Mouse (Mus musculus): Measurements from ENCODE around the gene Ppp1r14c. TPM values are rescaled to one million over a fixed set of nuclear protein-coding genes. Genes with fewer than 3 reads are reported as not detected.

Gene Ppp1r14c
- polyA plus RNA-seq (2015; fragmentation: Nextera tagmentation; extraction: Ambion mirVana) = 3.9 and 4.3 TPM in 2 replicates

GRCm38 (mm10) chr10:3366036-3366869 is at the start of gene Ppp1r14c:
Gene Ppp1r14c (plus strand): TSS chr10:3366057.
- Histone ChIP-seq H3K27ac (no peak within 1 kb of the TSS), H3K4me3 (replicated peaks; ENCODE audit: low read depth, low read length) (peak within 1 kb of the TSS; percentile 53), H3K27me3 (ENCODE audit: insufficient read depth, low read length) (no peaks in the 10 kb centered on the region), H3K9ac (ENCODE audit: low read depth, low read length) (peak within 1 kb of the TSS; percentile 19; the same call in 1 of the 2 replicates), H3K36me3 (ENCODE audit: insufficient read depth, low read length) (no peaks in the 10 kb centered on the region), H3K4me1 (replicated peaks; ENCODE audit: insufficient read depth, low read length) (no peaks in the 10 kb centered on the region), H3K9me3 (replicated peaks; ENCODE audit: low read length) (no peaks in the 10 kb centered on the region), H3K4me2 (ENCODE audit: low read length) (peak within 1 kb of the TSS; percentile 95)
- under 1% methylated on average over 73 of the region's 74 CpGs for WGBS
- TF ChIP-seq CTCF (IDR thresholded peaks at IDR 0.05; ENCODE audit: low read depth) = no peak
- DNase-seq (ENCODE audit: low spot score) (peak; percentile 31), ATAC-seq (replicated peaks; ENCODE audit: low FRiP score, low read depth) (peak; percentile 82)

GRCm38 (mm10) chr10:3321406-3321805 is 44.5 kb upstream of the Ppp1r14c start:
- 78% methylated on average over 2 of the region's 2 CpGs for WGBS
- H3K9ac ChIP-seq (ENCODE audit: low read depth, low read length) = no peak overlapping the region
- ATAC-seq (replicated peaks; ENCODE audit: low FRiP score, low read depth) = no peak
- no peak overlapping the region for H3K27ac ChIP-seq
- H3K4me3 ChIP-seq (replicated peaks; ENCODE audit: low read depth, low read length) = no peak overlapping the region
- H3K4me2 ChIP-seq (ENCODE audit: low read length) = no peak overlapping the region
- DNase-seq (ENCODE audit: low spot score) = no peak
- no peaks in the 10 kb centered on the region for H3K36me3 ChIP-seq (ENCODE audit: insufficient read depth, low read length)
- H3K9me3 ChIP-seq (replicated peaks; ENCODE audit: low read length) = no peaks in the 10 kb centered on the region
- no peaks in the 10 kb centered on the region for H3K4me1 ChIP-seq (replicated peaks; ENCODE audit: insufficient read depth, low read length)
- H3K27me3 ChIP-seq (ENCODE audit: insufficient read depth, low read length) = no peaks in the 10 kb centered on the region
- no peak for TF ChIP-seq CTCF (IDR thresholded peaks at IDR 0.05; ENCODE audit: low read depth)

GRCm38 (mm10) chr10:3325447-3325846 is 40.4 kb upstream of the Ppp1r14c start:
- DNase-seq (ENCODE audit: low spot score) (peak; percentile 37), ATAC-seq (replicated peaks; ENCODE audit: low FRiP score, low read depth) (no peak)
- no peak overlapping the region for H3K27ac ChIP-seq
- H3K4me2 ChIP-seq (ENCODE audit: low read length) = no peak overlapping the region
- H3K36me3 ChIP-seq (ENCODE audit: insufficient read depth, low read length) = no peaks in the 10 kb centered on the region
- no peaks in the 10 kb centered on the region for H3K9me3 ChIP-seq (replicated peaks; ENCODE audit: low read length)
- TF ChIP-seq CTCF (IDR thresholded peaks at IDR 0.05; ENCODE audit: low read depth) = peak; percentile 56
- no peaks in the 10 kb centered on the region for H3K27me3 ChIP-seq (ENCODE audit: insufficient read depth, low read length)
- H3K4me1 ChIP-seq (replicated peaks; ENCODE audit: insufficient read depth, low read length) = no peaks in the 10 kb centered on the region
- WGBS = 45% methylated on average over 1 of the region's 1 CpGs
- H3K9ac ChIP-seq (ENCODE audit: low read depth, low read length) = no peak overlapping the region
- no peak overlapping the region for H3K4me3 ChIP-seq (replicated peaks; ENCODE audit: low read depth, low read length)

DNA sequence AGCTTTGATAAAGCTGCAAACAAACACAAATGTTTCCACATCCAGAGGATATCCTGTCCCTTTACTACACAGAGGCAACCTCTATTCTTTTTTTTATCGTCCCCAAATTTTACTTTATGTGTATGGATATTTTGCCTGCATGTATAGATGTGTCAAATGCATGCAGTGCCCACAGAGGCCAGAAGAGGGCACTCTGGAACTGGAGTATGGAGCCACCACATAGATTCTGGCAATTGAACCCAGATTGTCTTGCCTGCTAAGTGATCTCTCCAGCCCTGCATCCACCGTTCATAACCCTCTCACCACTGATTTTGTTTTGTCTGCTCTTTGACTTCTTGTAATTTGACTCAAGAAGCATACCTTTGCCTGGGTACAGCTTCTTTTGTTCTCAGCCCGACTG is 33.0 kb upstream of the Ppp1r14c start:
- peak; percentile 91 for TF ChIP-seq CTCF (IDR thresholded peaks at IDR 0.05; ENCODE audit: low read depth)
- H3K36me3 ChIP-seq (ENCODE audit: insufficient read depth, low read length) = no peaks in the 10 kb centered on the region
- WGBS = 13% methylated on average over 3 of the region's 3 CpGs
- ATAC-seq (replicated peaks; ENCODE audit: low FRiP score, low read depth) (no peak), DNase-seq (ENCODE audit: low spot score) (peak; percentile 74)
- H3K27ac ChIP-seq = no peak overlapping the region
- no peak overlapping the region for H3K4me3 ChIP-seq (replicated peaks; ENCODE audit: low read depth, low read length)
- H3K9ac ChIP-seq (ENCODE audit: low read depth, low read length) = no peak overlapping the region
- no peaks in the 10 kb centered on the region for H3K27me3 ChIP-seq (ENCODE audit: insufficient read depth, low read length)
- H3K4me1 ChIP-seq (replicated peaks; ENCODE audit: insufficient read depth, low read length) = 0 out of 2 replicates have a peak, but pooled peaks cover 4% of the 10 kb centered on the region
- H3K4me2 ChIP-seq (ENCODE audit: low read length) = no peak overlapping the region
- H3K9me3 ChIP-seq (replicated peaks; ENCODE audit: low read length) = no peaks in the 10 kb centered on the region

DNA sequence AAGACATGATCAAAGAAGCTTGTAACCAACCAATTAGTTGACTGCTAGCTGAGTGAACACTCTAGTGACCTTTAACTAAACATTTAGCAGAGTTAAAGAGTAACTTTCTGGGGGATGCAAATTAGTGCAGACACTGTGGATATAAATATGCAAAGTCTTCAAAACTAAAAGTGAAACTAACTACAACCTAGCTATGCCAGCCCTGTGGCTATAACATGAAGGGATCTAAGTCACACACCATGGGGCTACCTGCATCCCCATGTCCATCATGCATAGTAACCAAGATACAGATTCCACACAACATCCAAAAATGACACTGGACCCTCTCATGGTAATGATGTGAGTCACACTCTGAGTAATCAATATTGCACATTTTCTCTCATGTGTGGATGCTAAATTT is 31.3 kb upstream of the Ppp1r14c start:
- ATAC-seq (replicated peaks; ENCODE audit: low FRiP score, low read depth) (no peak), DNase-seq (ENCODE audit: low spot score) (no peak)
- Histone ChIP-seq H3K4me2 (ENCODE audit: low read length) (no peak overlapping the region), H3K9ac (ENCODE audit: low read depth, low read length) (no peak overlapping the region), H3K9me3 (replicated peaks; ENCODE audit: low read length) (no peaks in the 10 kb centered on the region), H3K4me3 (replicated peaks; ENCODE audit: low read depth, low read length) (no peak overlapping the region), H3K27ac (no peak overlapping the region), H3K4me1 (replicated peaks; ENCODE audit: insufficient read depth, low read length) (0 out of 2 replicates have a peak, but pooled peaks cover 4% of the 10 kb centered on the region), H3K27me3 (ENCODE audit: insufficient read depth, low read length) (no peaks in the 10 kb centered on the region), H3K36me3 (ENCODE audit: insufficient read depth, low read length) (no peaks in the 10 kb centered on the region)
- no peak for TF ChIP-seq CTCF (IDR thresholded peaks at IDR 0.05; ENCODE audit: low read depth)

GRCm38 (mm10) chr10:3336729-3337329 is 29.0 kb upstream of the Ppp1r14c start:
- DNase-seq (ENCODE audit: low spot score) = no peak
- no peak overlapping the region for H3K27ac ChIP-seq

More at GRCm38 (mm10) chr10:3336729-3337329, 29.0 kb upstream of the Ppp1r14c start:
- TF ChIP-seq CTCF (IDR thresholded peaks at IDR 0.05; ENCODE audit: low read depth) = no peak
- Histone ChIP-seq H3K36me3 (ENCODE audit: insufficient read depth, low read length) (no peaks in the 10 kb centered on the region), H3K9me3 (replicated peaks; ENCODE audit: low read length) (no peaks in the 10 kb centered on the region), H3K9ac (ENCODE audit: low read depth, low read length) (no peak overlapping the region), H3K4me1 (replicated peaks; ENCODE audit: insufficient read depth, low read length) (0 out of 2 replicates have a peak, but pooled peaks cover 4% of the 10 kb centered on the region), H3K4me3 (replicated peaks; ENCODE audit: low read depth, low read length) (no peak overlapping the region), H3K4me2 (ENCODE audit: low read length) (no peak overlapping the region), H3K27me3 (ENCODE audit: insufficient read depth, low read length) (no peaks in the 10 kb centered on the region)
- WGBS = 49% methylated on average over 7 of the region's 7 CpGs
- ATAC-seq (replicated peaks; ENCODE audit: low FRiP score, low read depth) = no peak

All from kidney, postnatal 0 days (tissue).